Mouse (Mus musculus) urinary bladder, postnatal 4 days (tissue): Measurements from ENCODE around the gene Ank.

Experiments
- DNase-seq, 2 experiments: peaks; one replicate each; pipeline ENCODE4 v3.0.0; 2021 to 2022; ENCODE audit warnings: low spot score in 2 of 2

The Ank gene

DNA sequence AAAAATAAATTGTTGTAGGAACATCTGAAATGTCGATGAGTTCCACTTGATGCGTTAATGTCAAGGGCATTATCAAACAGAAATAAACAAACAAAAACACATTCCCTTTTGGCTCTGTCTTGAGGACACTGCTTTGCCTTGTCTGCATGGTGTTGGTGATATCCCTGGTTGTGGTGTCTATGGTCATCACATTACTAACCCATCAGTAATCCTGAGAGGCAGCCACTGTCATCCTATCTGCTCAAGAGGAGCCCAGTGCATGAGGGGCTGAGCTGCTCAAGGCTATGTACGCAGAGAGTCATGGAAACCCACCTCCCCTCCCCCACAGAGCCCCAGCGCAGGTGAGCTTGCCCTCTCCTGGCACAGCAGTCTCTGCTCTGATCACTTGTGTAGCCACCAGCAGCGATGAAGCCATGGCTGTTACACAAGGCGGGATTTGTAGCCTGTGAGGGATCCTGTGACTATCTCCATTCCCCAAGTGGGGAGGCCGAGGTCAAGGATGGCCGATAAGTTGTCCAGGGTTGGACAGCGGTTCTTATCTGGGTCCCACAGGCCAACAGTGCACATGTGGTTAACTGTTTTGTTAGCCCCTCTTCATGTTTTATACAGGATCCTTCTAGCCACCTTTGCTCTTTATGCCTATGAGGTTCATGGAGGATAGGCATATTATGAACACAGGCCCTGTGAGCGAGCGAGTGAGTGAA, 30.3 kb downstream of the Ank start:
- no peak for DNase-seq

DNA sequence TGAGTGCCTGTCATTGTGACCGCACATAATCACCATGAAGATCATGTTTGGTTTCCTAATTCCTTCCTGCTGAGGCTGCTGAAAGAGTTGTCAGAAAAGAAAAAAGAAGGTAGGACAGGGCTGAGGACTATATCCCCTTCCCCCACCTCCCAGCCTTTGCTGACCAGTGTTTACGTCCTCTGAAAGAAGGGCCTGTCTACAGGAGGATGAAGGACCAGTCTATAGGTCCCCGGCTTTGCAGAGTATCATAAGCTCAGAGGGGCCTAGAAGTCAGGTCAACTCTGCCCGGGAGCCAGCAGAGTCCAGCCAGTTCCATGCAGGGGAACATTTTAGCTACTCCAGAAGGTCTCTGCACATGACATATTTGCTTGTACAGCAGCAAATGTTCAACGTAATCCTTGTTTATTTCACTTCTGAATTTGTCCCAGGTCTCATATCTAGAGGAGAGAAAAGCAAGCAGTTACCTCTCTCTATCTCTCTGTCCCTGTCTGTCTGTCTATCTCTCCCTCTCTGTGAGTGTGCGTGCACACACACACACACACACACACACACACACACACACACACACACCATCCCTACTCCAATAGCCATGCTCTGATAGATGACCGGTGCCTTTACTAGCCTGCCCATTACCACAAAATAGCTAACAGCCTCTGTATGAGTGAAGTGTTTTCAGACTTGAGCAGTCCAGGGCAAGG, 31.0 kb downstream of the Ank start:
- no peak for DNase-seq

DNA sequence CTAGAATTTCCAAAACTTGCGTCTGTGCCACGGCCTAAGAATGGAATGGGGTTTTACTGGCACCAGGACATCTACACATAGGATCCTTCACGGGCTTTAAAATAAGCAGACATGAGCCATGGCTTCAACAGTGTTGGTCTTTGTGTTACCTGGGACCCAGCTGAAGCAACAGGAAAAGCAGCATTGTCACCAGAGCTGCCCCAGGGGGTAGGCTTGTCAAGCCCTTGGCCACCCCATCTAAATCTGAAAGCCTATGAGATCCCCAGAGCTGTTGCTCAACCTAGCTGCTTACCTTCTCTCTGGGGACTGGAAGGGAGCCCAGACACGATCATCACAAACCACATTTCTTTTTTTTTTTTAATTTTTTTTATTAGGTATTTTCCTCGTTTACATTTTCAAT, 31.6 kb downstream of the Ank start:
- no peak for DNase-seq

DNA sequence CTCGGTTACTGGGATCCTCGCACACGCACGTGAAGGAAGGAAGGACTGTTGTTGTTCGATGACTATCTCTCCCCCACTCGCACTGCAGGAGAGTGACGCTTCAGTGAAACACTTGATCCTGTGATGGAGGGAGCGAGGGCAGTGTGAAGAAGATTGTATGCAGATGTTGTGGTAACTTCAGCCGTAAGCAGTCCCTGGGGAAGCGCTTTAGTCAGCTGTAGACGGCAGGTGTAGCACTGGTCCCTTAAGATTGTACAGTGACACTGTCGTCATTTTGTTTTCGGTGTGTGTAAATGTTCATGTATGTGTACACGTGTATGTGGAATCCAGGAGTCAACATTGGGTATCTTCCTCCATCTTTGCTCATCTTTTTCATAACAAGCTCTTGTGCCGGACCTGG, 33.9 kb downstream of the Ank start:
- no peak for DNase-seq

DNA sequence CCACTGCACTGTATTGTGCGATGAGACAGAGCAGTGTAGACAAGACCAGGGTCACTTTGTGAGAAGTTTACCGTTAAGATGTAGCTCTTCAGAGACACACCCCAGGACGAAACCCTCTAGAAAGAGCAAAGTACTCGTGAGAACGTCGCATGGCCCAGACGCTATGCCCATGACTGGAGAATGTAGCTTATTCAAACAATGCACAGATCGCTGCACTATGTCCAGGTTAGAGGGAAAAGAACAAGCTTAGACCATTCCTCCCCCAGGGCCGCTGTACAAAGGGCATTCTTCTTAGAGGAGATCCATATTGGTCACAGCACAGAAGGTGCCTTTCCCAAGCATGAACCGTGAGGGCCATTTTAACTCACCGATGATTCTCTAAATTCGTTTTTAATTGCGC, 35.9 kb downstream of the Ank start:
- no peak for DNase-seq

DNA sequence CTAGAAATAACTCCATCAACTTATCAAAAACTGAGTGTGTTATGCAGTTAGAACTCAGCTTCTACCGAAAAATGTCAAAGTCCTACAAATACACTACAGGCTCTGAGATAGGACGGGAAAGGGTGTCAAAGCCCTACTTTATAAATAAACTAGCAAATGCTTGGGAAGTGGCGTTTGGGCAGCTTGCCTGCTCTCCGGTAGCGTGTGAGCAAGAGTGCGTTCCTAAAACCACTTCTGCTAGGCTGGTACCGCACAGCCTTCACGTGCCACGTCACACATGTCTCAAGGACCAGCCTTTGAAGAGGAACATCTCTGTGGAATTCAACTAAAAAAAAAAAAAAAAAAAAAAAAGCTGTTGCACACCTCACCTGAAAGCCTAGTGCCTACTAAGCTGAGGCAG, 36.7 kb downstream of the Ank start:
- DNase-seq, result no peak

DNA sequence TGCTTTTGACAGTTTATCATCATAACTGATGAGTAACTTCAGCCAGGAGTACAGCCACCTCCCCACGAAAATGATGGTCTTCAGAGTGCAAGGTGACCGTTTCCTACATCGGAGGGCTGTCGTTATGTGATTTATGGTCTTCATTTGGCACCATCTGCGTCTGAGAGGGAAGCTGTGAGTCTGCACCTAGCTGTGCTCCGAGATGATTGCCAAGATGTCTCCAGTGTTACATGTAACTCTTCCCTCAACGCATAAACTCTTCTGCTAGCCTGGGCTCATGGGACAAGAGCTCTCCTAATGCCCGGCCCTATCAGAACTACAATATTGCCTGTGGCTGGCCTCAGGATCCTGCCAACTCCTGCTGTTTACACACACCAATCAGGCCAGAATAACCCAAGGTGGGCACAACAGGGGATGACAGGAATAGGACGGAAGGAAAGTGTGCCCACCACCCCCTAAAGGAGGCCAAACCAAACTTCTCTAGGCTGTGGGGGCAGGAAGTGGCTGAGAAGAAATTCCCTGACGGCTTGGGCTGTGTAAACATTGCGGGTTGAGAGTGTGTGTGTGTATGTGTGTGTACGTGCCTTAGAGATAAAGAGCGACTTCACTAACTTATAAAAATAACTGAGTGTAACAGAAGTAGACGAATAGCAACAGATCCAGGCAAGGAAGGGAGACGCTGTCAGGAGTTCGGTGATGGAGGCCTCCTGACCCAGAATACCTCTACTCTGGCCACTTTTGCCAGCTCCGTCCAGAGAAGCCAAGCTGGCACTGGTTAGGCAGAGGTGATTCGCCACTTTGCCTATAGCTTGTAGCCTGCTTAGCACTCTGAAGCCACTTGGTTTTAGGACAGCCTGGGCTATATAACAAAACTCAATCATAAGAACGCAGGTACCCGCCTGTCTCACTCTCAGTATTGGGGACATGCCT, 37.6 kb downstream of the Ank start:
- DNase-seq, result no peak

DNA sequence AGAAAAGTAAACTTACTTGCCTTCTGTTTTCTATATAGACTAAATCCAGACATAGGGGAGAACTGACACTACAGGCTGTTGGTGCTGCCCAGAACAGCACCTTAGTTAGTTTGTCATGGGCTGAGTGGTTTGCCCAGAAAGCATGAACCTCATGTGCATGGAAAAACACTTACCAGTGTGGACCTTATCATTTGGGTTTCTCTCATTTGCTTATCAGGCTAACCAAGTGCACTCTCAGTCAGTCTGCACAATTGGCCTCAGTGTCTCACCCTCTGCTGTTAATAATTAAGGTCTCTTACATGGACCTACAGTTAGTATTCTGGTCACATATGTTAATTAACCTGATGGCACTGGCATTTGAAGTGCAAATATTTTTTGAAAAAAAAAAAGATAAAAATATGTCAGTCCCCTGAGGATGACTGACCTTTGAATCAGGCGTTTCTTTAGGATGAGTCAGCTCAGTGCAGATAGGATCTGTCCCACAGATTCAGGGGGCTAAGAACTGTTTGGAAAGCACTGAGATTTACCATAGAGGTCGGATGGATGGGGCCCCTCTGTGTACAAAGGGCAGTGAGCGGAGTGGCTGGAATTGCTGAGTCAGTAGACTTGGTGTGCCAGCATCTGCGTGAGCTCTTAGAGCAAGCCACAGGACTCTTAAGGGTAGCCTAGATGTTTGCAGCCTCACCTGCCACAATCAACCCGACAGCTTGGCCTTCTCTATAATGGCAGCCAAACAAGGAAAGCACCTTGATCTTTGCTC, 39.8 kb downstream of the Ank start:
- DNase-seq, result no peak

DNA sequence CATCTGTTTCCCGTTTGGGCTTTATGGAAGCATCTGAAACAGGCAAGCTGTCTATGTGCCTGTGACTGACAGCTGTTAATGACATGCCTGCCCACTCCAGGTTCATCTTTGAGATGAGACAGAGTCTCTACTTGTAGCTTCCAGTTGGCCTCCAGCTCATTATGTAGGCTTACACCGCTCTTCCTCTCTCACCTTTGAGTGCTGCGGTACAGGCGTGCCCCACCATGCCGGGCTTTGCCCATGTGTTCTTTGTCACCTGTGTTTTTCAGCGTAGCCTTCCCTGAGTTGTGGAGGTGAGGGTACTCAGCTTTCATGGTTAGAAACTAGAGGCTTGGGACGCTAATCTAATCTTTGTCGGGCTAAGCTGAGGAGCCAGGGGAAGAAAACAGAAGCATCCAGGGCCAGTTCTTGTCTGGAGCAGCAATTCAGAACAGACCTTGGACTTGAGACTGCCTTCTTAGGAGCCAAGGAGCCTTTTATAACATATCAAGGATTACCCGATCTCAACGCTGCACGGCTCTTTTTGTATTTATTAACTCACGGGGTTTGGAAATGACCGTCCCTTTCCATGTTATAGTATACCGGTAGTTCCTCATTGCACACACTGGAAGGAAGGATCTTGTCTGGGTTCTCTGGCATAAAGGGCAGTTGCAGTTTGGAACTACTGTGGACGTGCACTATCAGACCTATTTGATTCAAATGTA, 40.6 kb downstream of the Ank start:
- DNase-seq, result no peak

DNA sequence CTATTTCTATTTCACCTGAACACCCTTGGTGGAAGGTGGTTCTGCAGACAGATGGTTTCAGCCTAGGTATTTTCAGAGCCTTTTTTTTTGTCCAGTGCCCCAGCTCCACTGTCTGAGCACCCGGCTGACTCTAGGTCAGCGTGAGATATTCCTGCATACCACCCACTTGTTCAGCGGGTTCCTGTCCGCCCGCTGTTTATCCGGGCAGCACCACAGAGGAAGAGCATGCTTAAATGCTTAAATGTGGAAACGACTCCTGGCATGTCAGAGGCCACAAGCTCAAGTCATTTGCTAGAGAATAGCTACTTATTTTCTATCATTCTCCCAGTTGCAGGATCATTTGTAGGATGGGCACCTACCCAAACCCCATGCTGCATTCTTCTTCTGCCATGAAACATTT, 41.7 kb downstream of the Ank start:
- no peak for DNase-seq

DNA sequence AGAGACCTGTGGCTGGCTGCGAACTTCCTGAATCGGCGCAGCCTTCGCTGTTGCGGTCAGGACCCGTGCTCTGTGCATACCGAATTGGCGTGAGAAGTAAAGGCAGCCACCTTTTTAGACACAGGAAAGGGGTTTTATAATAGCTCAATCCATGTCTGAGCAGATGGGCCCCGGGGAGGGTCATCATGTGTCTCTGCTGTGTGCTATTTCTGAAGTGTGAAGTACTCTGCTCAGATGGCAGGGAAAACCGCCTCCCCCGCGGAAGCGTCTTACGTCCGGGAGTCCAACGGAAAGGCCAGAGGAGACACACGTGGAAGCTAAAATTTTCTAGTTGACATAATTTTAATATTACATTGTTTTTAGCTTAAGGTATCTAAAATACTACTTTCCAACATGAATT, 42.5 kb downstream of the Ank start:
- no peak for DNase-seq

DNA sequence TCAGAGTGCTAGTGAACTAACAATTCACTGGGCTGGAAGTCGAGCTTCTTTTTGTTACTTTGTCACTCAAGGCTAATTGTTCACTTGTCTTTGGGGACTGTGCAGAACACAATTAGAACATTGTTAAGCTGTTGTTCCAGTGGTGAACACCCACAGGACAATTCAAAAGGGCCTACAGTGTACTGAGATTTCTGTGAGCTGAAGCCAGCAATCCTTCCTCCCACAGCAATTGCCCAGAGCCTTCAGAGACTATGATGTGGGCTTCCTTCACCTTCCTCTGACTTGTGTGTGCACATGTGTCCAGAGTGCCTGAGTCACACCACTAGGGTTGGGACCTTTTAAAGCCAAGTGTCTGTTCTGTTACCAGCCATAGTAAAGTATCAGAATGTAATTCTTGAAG, 50.5 kb downstream of the Ank start:
- no peak for DNase-seq

DNA sequence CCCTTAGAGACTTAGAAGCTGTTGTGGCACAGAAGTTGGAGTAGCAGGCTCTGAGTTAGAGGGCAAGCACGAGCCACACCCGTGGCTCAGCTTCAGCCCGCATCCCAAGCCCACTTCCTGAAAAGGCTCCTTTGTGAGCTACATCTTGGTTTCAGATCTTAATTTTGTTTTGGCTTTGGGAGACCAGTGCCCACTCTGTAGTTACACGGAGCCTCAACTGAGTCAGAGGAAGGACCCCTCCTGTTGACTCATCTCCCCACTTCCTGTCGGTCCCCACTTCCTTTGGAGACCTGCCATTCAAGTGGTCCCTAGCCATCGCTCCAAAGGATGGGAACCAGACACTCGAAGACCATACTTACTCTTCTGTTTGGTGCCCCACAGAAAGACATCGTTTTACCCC, 51.5 kb downstream of the Ank start:
- no peak for DNase-seq

DNA sequence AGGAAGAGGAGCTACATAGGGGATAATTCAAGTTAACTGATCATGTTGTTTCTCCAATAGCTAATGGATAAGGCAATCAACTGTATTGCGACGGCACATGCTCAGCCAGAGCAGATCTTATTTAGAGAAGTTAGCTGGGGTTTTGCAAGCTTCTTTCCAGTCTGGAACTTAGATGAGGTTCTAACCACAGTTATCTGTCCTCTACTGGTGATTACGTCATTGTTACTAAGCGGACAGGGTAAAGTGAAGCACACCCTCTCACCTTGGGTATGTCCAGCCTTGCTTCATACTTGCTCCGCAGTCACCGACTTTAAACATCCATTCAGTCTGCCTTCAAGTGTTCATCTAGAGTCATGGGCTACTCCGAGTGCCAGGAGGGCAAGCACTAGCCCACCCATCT, 53.4 kb downstream of the Ank start:
- DNase-seq, result no peak

DNA sequence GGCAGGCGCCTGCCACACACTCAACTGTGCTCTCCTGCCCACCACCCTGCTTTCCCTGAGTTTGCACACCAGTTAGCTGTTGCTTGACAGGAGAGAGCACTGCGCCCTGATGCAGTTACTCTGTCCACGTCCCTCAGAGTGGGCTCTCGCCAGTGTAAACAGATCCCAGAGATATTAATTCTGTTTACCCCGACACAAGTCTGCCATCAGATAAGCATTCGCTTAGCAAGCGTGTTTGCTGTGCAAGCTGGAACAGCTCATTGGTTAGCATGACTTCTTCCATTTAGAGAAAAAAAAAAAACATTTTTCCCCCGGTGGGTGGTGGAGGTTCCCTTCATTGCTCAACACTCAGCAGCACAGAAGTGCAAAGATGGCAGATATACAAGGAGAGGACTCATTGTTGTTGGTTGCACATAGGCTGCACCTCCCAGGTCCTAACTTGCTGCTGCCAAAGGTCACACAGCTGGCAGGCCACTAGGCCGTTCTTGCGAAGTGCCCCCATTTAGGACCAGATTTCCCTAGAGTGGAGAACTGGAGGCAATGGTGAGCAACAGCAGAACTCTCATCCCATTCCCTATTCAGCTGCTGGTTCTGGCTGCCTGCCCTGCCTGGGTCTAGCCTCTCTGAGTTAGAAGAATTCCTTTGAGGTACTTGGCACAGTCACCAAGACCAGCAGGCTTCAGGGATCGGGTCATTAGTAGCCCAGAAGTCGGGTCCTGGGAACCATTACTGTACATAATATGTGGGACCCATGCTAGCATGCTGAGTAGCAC, 58.9 kb downstream of the Ank start:
- DNase-seq, result no peak

DNA sequence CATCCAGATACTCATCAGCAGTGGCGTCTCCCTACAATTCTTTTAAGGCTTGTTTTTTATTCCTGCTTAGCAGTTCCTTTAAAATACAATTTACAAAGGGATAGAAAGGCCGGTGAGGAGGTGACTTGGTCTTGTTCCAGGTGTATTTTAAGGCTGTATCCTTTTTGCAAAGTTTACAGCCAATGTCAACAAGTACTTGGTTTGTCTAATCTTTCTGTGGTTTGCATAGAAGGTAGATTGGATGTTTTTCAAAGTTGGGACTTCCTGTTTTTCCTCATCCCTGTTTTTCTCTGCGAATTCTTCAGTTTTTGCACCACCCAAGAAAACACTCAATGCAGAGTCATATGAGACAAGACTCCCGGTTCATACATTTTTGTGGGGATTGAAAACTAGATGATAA, 62.4 kb downstream of the Ank start:
- no peak for DNase-seq

DNA sequence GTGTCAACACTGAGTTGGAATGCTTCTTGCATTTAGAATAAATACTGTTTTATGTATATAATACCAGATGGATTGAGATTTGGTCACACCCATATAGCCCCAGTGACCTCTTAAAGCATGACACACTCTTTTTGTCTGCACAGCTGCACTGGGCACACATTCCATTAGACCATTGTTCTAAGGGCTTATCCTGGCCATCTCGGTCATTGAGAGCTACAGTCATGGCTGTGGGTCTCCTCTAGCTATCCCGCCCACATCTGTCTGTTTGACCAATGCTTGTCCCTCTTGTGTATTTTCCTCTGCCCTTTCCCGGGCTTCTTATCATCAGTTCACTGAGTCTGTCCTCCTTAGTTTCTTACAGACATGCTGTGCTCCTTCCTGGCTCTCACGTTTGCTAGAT, 63.5 kb downstream of the Ank start:
- DNase-seq, result no peak

DNA sequence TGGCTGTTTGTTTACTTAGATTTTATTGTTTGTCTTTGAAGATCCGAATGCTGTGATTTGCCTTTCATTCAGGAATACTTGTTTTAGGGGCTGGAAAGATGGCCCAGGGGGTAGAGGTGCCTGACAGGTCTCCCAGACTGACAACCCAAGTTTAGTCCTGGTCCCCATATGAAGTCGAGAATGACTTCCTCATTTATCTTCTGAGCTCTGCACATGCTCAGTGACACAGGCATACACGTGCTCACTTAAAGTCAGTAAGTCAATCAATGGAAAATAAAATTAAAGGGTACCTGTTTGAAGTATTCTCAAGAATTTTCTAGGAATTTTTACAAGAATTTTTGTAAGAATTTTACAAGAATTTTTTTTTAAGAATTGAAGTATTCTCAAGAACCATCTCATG, 66.6 kb downstream of the Ank start:
- DNase-seq, result no peak

DNA sequence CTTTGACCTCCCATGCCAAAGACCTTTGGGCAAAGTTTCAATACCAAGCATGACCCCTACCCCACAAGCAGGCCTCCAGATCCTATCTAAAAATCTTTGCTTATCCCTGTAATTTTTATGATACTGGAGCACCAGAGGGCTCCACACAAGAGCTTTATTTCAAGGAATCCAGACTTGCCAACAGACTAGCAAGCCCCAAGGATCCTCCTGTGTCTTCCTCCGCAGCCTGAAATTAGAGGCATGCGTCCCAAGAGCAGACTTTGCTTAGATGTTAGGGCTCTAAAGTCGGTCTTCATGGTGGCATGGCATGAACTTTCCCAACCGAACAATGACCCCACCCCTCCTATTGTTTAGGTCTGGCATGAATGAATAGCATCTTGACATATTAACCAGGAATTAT, 69.2 kb downstream of the Ank start:
- no peak for DNase-seq

DNA sequence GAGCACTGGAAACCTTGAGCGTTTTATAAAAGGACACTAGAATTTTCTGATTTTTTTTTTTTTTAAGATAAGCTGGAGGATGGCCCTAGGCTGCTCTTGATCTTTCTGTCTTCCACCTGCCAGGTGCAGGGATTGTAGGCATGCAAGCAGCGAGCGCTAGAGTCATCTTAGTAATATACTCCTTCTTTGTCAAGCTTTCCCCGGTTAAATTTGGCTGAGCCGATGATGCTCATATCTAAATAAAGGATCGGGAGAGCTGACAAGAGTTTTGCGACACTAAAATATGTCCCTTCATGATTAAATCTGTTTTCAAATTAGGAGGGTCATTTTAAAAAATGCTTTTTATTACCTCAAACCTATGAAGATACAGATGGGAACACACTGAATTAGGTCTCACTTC, 69.7 kb downstream of the Ank start:
- no peak for DNase-seq

DNA sequence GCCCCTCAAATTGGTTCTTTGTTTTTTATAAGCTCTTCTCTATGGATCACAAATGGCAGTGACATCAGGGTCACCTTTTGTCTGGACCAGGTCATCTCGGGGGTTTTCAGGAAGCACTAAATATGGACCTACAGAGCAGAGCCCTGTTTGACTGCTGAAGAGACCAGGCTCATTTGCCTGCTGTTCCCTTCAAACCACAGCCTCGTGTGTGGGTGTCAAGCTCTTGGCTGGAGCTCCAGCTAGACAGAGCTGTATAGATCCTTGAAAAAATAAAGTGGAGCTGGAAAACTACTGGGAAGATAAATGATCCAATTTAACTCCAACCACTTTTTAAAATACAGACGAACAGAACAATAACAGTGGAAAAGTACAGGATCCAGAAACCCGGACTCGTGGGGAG, 70.3 kb downstream of the Ank start:
- DNase-seq, result no peak
